Mouse (Mus musculus) cerebellum, adult 9-10 months (tissue): ENCODE measurements around the gene Pate2.

ENCODE experiments used
- DNase-seq: peaks from one replicate; pipeline ENCODE4 v3.0.0; 2022

The Pate2 gene

GRCm38 (mm10) chr9:35569571-35570534 is at the start of gene Pate2, which contains the start of gene Hyls1:
Gene Pate2, plus strand, starts transcription at chr9:35570284.
Gene Hyls1, minus strand, starts transcription at chr9:35570398.
- DNase-seq = peak; percentile 95

- DNase-seq = no peak
Observed at GRCm38 (mm10) chr9:35520631-35521348, 49.3 kb upstream of the Pate2 start.

GRCm38 (mm10) chr9:35522241-35522640 is 47.8 kb upstream of the Pate2 start:
- no peak for DNase-seq

- DNase-seq = peak; percentile 26
Observed at GRCm38 (mm10) chr9:35522821-35523515, 47.1 kb upstream of the Pate2 start.

GRCm38 (mm10) chr9:35523541-35523940 is 46.5 kb upstream of the Pate2 start:
- DNase-seq = peak; percentile 67

GRCm38 (mm10) chr9:35523941-35524411 is 46.1 kb upstream of the Pate2 start:
- DNase-seq = peak; percentile 87

GRCm38 (mm10) chr9:35529141-35529540 is 40.9 kb upstream of the Pate2 start:
- no peak for DNase-seq

GRCm38 (mm10) chr9:35529796-35530195 is 40.3 kb upstream of the Pate2 start:
- DNase-seq = no peak

- DNase-seq = no peak
Observed at GRCm38 (mm10) chr9:35533266-35533665, 36.8 kb upstream of the Pate2 start.

- peak; percentile 78 for DNase-seq
Observed at GRCm38 (mm10) chr9:35535110-35535509, 35.0 kb upstream of the Pate2 start.

- no peak for DNase-seq
Observed at GRCm38 (mm10) chr9:35535876-35536275, 34.2 kb upstream of the Pate2 start.

GRCm38 (mm10) chr9:35539001-35539750 is 30.9 kb upstream of the Pate2 start:
- no peak for DNase-seq

- no peak for DNase-seq
Observed at GRCm38 (mm10) chr9:35541024-35541423, 29.1 kb upstream of the Pate2 start.

- peak; percentile 80 for DNase-seq
Observed at GRCm38 (mm10) chr9:35541488-35541887, 28.6 kb upstream of the Pate2 start.

- DNase-seq = no peak
Observed at GRCm38 (mm10) chr9:35541941-35542340, 28.1 kb upstream of the Pate2 start.

- no peak for DNase-seq
Observed at GRCm38 (mm10) chr9:35543099-35543860, 26.8 kb upstream of the Pate2 start.

GRCm38 (mm10) chr9:35544666-35545065 is 25.4 kb upstream of the Pate2 start:
- no peak for DNase-seq

- DNase-seq = no peak
Observed at GRCm38 (mm10) chr9:35545704-35546103, 24.4 kb upstream of the Pate2 start.

- DNase-seq = no peak
Observed at GRCm38 (mm10) chr9:35546745-35547144, 23.3 kb upstream of the Pate2 start.

GRCm38 (mm10) chr9:35548455-35548854 is 21.6 kb upstream of the Pate2 start:
- DNase-seq = no peak

- DNase-seq = no peak
Observed at GRCm38 (mm10) chr9:35556494-35557102, 13.5 kb upstream of the Pate2 start.
